Mouse (Mus musculus) spleen, postnatal 14 days (tissue): ENCODE measurements around the gene Slc15a1.
A peak's percentile ranks its signal among the peaks of the same experiment; 100 is the strongest.
"Not testable (repeated sequence)": the region's sequence is repeated elsewhere in the genome, so short reads cannot be mapped to it uniquely, and the experiment has no call there.

Experiments used
- DNase-seq, 2 experiments: peaks; one replicate each; pipeline ENCODE4 v3.0.0; 2021 to 2022; ENCODE audit warnings: low spot score in 2 of 2

The Slc15a1 gene

DNA sequence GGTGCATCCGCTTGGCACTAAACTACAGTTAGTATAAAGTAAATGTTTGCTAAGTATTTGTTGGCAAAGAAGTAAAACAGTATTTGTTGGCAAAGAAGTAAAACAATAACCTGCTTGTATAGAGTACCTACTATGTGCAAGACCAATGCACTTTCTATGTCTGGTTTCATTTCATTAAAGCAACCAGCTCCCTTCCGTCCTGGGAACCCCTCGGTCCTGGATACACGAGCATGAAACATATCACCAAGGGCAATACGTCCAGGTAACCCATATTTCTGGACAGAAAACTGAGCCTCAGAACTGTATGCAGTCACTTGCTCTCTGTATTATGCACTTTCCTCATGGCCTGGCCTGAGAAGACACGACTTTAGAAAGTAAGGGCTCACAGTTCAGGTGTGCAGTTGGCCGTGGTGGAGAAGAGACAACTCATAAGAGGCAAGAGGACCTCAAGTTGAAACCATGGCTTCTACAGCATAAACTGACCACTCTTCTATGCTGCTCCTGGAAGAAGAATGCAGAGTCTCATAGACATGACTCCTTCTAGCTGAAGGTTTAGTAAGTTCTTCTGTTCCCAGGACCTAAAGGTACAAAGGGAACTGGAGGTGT, 53.5 kb downstream of the Slc15a1 start:
- DNase-seq, result no peak

DNA sequence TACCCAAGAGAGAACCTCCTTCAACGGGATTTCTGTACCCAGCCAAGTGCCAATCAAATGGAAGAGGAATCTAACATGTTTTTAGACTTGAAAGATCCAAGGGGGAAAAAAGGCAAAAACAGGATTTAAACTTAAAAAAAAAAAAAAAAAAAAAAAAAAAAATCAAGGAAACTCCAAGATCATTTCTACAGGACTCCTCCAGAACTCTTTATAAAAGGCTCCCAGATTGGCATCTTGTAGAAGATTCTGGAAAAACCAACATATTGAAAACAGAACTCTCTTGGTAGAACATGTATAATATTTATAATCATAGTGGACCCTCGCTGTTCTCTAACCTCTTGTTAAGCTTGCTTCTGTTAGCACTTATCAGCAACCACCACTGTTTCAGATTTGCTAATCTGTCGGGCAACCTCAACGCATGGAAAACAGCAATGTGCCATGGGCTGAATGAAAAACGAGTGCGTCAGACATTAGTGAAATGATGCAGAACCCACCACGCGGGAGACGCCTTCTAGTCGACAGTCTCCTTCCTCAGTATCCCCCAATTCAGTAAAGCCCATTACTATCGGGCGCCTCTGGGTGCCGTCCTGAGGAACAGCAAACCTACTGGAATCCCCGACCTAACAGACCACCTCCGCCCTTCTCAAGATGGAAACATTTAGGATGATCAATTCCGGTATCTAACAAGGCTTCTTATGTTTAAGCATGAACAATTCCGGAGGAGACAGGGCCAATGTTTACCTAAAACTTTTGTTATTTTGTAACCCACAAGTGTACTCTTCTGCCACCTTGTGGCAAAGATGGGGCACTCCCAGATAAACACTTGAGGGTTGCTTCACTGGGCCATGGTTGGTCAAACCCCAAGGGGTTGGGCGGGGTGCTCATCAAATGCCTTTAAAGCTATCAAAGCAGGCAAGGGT, 54.3 kb downstream of the Slc15a1 start:
- DNase-seq, result peak; percentile 39 to 67

DNA sequence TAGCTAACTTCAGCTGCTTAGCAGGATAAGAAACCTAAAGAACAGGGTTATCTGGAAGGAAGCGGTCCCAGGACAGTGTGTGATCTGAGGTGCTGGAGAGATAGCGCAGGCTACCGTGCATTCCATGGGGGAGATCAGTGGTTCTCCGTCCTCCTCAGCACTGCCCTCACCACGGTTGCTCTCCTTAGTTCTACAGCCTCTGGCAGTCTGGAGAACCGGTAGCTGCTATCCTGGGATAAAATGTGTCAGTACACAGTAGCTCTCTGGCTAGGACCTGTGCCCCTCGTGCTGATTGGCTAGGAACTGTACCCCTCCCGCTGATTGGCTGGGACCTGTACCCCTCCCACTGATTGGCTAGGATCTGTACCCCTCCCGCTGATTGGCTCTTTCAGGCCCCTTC, 58.1 kb downstream of the Slc15a1 start:
- peak in 1 of 2 experiments; percentile 19 for DNase-seq

DNA sequence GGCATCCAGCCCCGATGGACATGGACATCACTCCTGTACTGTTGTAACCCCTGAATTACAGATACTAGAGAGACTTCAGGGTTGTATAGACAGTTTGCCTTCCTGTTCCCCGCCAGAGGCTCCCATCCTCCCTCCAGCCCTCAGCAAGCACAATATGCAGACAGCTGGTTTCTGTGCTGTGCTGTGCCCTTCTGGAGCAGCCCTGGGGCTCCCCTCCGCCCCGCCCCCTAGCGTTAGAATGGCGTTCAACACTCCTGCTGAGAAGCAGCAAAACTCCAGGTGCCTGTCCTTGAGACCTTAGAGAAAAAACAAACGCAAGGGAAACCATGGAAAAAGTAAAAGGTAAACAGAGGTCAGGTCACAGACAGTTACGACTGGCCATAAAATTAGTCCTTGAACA, 59.9 kb downstream of the Slc15a1 start:
- peak; percentile 47 to 72 for DNase-seq

DNA sequence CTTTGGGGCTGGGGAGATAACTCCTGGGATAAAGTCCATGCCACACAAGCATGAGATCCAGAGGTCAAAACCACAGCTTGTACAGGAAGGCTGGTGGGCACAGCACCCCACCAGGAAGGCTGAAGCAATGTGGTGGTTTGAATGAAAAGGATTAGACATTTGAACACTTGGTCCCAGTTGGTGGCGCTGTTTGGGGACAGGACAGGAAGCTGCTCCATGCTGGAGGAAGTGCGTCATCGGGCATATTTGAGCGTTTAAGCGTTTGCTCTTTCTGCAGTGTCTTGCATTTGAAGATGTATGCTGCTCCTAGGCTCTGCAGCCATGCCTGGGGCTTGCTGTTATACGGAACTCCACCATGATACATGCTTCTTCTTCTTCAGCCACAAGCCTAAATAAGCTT, 64.2 kb downstream of the Slc15a1 start:
- DNase-seq, result no peak

DNA sequence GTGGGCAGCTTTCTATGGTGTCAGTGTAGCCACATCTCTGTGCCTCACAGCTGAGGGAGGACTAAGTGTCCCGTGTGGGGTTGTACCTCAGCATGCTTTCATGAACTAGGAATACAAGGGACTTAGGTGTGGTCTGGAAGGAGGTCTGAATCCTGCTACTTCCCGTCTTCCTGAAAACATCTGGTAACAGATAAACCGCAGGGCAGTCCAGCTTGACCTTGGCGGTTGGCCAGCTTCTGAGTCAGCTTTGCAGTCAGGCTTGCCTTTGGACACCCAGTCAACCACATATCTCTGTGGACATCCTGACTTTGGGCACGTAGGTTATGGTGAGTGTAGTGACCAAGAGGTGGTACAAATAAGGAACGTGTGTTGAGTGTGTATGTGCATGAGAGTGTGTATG, 68.0 kb downstream of the Slc15a1 start:
- no peak for DNase-seq

DNA sequence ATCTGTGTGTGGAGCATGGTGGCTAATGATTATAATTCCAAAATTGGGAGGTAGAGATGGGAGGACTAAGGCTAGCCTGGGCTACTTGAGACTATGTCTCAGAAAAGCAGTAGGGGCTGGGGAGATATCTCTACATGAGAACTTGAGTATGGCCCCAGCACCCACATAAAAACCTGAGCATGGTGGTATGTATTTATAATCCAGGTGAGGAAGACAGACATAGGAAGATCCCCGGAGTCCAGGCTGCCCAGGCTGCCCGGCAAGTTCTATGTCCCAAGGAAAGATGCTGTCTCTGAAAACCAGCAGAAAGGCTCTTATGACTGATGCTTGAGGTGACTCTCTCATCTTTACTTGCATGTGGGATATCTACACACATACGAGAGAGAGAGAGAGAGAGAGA, 68.6 kb downstream of the Slc15a1 start:
- DNase-seq, result no peak

DNA sequence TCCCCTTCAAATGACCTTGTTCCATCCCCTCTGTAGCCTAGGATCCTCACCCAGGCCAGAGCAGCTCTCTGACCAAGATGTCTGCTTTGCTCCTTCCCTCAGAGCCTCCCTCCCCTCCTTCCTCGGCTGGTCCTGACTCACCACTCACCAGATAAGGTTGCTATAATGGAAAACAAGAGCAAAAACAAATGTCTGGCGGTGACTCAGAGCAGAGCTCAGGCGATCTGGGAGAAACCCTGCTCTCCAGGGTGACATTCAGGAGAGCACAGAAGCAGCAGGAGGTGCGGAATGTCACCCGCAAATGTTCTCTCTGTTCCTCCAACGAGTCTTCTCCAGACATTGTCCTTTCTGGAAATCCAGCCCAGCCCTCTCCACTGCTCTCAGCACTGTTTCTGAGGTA, 69.3 kb downstream of the Slc15a1 start:
- DNase-seq, result no peak

DNA sequence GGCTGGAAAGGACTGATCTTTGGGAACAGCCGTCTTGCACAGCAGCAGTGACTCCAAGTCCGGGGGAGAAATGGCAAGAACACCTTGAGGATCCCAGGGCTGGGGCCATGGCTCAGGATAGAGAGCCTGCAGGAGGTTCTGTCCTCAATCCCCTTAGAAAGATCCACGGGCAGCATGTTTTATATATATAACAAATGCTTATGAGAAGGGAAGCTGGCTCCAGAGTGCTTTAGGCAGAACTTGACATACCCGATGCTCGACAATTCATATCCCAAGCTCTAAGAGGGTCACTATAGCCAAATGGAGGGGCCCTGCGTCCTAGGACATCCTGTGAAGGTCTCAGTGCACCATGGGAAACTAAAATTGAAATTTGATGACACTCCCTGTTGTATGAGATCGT, 73.8 kb downstream of the Slc15a1 start:
- DNase-seq, result no peak

DNA sequence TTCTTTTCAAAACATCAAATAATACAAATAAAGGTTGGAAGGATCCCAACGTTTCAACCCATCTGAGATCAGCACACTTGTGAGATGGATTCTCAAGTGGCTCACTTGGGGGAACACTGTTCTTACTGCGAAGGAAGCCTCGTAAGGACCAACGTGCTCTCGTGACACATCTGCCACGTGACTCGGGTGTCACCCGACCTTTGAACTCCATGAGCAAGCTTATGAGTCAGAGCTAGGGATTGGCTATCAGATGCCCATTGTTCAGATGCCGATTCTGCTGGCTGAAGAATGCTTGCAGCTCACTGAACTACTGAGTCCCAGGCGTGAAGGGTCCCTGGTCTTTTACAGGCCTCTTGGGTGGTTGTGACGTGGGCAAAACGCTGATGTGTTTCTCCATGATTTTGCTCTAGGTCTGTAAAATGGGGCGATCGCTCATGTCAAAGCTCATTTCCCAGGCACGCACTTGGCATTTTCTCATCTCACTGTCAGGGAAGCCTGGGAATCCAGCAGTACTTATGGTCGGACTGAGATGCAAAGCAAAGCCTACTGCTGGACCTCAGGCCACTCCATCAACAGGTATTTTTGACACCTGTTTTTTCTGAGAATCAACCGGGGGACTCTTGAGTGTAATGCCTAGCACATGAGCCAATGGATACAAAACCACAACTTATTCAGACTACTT, 75.1 kb downstream of the Slc15a1 start:
- no peak for DNase-seq

DNA sequence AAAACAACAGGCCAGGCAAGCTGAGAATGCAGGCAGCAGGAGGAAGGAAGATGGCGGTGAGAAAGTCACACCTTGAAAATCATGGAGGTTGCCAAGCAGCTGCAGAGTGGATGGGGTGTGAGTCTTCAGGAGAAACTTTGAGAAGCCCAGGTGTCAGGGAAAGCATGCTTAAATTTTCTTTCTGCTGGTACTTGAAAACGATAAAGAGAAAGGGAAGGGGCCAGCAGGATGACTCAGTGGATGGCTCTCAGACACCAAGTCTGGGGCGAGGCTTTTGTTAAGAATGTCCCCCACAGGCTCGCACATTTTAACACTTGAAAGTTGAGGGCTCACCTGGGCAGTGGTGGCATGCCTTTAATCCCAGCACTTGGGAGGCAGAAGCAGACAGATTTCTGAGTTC, 76.9 kb downstream of the Slc15a1 start:
- no peak for DNase-seq

DNA sequence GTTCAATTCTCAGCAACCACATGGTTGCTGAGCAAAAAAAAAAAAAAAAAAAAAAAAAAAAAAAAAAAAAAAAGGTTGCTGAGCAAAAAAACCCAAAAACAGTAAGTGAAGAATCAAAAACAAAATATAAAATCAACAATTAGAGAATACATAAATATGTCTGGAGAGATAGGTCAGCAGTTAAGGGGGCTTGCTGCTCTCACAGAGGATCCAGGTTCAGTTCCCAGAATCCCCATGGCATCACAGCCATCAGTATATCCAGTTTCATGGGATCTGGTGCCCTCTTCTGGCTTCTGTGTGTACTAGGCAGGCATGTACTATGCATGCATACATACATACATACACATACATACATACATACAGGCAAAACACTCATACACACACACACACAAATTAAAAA, 78.3 kb downstream of the Slc15a1 start:
- no peak for DNase-seq

DNA sequence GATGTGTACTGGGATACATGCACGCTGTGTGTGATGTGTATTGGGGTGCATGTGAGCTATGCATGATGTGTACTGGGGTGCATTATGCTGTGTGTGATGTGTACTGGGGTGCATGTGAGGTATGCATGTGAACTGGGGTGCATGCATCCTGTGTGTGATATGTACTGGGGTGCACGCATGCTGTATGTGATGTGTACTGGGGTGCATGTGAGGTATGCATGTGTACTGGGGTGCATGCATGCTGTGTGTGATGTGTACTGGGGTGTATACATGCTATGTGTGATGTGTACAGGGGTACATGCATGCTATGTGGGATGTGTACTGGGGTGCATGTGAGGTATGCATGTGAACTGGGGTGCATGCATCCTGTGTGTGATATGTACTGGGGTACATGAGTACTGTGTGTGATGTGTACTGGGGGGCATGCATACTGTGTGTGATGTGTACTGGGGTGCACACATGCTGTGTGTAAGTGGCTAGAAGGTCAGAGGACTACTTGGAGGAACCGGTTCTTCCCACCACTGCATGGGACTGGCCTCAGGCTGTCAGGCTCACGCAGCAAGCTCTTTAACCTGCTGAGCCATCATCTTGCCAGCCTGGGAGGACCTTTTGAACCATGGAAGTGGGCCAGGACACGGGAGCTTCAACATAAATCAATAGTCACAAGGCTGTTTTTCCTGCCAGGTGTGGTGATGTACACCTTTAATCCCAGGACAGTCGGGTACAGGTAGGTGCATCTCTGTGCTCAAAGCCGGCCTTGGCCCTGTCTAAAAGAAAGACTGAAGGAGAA, 79.9 kb downstream of the Slc15a1 start:
- DNase-seq, result no peak

DNA sequence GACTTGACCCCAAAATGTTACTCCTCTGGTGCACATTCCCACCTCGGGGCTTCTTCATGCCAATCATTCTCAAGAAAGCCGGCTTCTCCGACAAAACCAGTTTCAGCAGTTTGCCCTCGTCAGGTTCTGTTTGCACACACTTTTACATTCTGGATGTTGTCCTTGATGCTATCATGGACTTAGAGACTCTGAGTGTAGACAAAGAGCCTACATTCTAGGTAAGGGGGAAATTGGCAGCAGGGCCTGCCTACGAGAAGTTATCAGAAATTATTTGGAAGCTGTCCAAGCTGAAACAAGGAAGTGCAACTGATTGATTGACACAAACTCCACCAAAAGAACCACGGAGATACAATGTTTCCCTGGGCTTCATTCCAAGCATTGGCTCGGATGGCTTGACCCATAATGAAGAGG, 81.7 kb downstream of the Slc15a1 start:
- no peak for DNase-seq

DNA sequence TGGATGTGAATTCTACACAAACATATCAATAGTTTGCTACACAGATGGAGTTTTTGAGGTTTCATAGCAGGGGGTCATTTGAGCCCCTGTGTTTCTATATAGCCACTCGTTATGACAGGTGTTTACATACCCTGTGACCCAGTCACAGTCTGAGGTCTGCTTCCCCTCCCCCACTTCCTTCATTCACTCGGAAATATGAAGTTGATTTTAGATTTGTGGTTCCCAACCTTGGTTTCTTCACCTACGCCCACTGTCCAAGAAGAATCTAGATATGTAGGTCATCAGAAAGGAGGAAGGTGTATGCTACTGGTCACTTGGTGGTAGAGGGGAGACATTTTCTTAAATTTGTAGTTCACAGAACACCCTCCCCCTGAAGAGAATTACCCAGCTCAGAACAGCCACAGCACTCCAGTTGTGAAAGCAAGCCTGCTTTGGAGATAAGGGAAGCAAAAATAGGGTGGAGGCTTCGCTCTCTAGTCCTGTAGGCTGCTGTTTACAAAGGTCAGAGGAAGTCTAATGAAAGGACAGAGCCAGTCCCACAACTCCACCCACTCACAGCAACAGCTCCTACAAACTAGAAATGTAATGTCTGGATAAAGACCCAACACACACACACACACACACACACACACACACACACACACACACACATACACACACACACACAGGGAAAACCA, 82.2 kb downstream of the Slc15a1 start:
- no peak for DNase-seq

DNA sequence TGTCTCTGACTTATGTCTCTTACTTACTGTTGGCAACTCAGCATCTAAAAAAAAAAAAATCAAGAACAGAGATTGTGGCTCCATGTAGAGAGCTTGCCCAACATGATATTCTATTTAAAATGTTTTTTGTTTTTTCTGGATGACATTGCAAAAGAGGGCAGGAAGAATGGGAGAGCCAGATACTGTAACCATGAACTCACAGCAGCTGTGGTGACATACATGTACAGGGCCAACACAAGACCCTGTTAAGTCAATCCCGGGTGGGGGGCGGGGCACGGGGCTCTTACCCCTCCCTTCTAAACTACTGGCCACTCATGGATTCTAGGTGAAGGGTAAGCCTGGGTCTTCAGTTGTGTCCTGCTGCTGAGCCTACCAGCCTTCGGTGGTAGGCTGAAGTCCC, 83.1 kb downstream of the Slc15a1 start:
- no peak for DNase-seq

DNA sequence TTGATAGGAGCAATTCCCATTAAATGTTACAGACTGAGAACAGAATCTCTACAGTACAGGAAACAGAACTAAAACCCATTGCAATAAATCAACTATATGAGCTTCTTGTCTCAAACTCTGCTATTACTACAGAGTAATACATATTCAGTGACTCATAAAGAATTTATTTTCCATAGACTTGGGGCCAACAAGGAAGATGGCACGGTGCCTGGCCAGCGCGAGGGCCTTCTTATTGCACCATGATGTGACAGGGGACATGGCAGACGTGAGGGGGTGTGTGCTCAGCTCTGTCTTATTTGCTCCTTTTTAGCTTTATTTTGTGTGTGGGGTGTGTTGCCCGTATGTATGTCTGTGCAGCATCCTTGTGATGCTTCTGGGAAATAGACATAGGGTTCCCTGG, 87.5 kb downstream of the Slc15a1 start:
- DNase-seq, result no peak

DNA sequence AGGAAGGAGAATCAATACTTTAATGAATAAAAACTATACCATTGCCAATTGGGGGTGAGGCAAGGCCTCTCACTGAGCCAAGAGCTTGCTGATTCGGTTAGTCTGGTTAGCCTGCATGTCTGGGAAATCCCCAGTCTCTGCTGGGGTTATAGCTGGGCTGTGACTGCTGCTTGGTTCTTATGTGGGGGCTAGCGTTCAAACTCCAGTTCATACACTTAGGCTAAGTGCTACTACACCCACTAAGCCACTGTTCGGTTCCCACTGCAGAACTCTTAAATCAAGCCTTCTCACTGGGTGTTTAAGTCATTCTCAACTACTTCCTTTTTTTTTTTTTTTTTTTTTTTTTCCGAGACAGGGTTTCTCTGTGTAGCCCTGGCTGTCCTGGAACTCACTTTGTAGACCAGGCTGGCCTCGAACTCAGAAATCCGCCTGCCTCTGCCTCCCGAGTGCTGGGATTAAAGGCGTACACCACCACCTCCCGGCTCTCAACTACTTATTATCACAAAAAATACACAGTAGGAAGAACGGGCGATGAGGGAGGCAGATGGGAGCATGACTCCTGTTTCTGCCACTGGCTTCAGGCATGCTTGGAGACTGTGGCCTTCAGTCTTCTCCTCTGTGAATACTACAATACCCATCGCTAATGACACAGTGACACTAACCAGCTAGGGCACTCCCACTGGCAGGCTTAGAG, 88.3 kb downstream of the Slc15a1 start:
- no peak for DNase-seq

DNA sequence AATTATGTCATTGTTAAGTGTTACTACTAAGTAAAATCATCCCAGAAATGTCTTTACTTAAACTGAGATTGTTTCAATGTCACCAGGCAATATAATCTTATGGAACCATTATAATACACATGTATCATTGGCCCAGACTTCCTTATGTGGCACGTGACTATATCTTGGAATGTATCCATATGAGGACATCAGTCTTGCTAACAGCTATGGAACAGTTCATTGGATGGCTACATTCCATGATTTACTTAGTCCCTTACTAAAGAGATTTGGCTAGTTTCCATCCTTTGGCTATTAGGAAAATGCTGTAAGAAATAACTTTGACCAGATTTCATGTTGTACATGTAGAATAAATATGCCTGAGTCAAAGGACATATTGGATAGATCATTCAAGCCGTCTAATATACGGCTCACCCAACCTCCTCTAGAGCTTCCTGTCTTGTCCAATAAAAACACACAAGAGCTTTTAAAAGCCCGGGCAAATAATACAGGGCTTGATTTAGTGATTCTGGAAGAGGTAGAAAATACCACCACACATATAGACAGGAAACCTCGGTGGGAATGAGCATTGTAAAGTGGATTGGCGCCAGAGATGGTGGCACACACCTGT, 90.3 kb downstream of the Slc15a1 start:
- no peak for DNase-seq

DNA sequence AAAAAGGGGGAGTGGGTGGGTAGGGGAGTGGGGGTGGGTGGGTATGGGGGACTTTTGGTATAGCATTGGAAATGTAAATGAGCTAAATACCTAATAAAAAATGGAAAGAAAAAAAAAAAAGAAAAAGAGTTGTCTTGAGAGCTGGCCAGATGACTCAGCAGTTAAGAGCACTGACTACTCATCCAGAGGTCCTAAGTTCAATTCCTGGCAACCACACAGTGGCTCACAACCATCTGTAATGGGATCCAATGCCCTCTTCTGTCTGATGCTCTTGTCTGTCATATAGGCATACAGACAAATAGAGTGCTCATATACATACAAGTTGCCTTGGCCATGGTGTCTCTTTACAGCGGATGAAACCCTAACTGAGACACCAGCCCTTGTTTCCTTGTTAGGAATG, 91.3 kb downstream of the Slc15a1 start:
- DNase-seq, result not testable (repeated sequence)
